Mouse (Mus musculus) kidney, postnatal 0 days (tissue): ENCODE data around the gene Babam1. TPM values are rescaled to one million over a fixed set of nuclear protein-coding genes. Genes with fewer than 3 reads are reported as not detected.
"Not testable (repeated sequence)": the region's sequence is repeated elsewhere in the genome, so short reads cannot be mapped to it uniquely, and the experiment has no call there.

Experiments used
- ATAC-seq: fragments of 200-750 bp; cut with Nextera tagmentation; replicated peaks from 2 replicates; pipeline ENCODE4 v1.8.0; 2017; ENCODE audit warnings: low read depth, moderate number of reproducible peaks, moderate TSS enrichment, moderate library complexity; ENCODE audit not compliant: low FRiP score
- DNase-seq: peaks from one replicate; pipeline ENCODE4 v3.0.0-alpha.2; 2016; ENCODE audit warnings: low spot score
- H3K27ac ChIP-seq: fragments of 300-500 bp; sonication (generic); 2 replicates; pipeline ENCODE4 v1.5.1; 2014; ENCODE audit warnings: mild to moderate bottlenecking
- H3K27me3 ChIP-seq: fragments of 300-500 bp; sonication (generic); 2 replicates; pipeline ENCODE4 v1.6.1; 2014; ENCODE audit warnings: low read length, mixed read lengths; ENCODE audit not compliant: insufficient read depth
- H3K36me3 ChIP-seq: fragments of 300-500 bp; sonication (generic); 2 replicates; pipeline ENCODE4 v1.6.1; 2014; ENCODE audit warnings: low read length, mixed read lengths; ENCODE audit not compliant: insufficient read depth
- H3K4me1 ChIP-seq: fragments of 300-500 bp; sonication (generic); replicated peaks from 2 replicates; pipeline ENCODE4 v1.6.1; 2014; ENCODE audit warnings: antibody characterized with exemption, low read length, mixed read lengths; ENCODE audit not compliant: insufficient read depth
- H3K4me2 ChIP-seq: fragments of 300-500 bp; sonication (generic); 2 replicates; pipeline ENCODE4 v1.6.1; 2014; ENCODE audit warnings: mild to moderate bottlenecking, low read length, moderate library complexity, mixed read lengths
- H3K4me3 ChIP-seq: fragments of 300-500 bp; sonication (generic); replicated peaks from 2 replicates; pipeline ENCODE4 v1.5.1; 2014; ENCODE audit warnings: low read depth, low read length
- H3K9ac ChIP-seq: fragments of 300-500 bp; sonication (generic); 2 replicates; pipeline ENCODE4 v1.6.1; 2014; ENCODE audit warnings: low read depth, low read length
- H3K9me3 ChIP-seq: fragments of 300-500 bp; sonication (generic); replicated peaks from 2 replicates; pipeline ENCODE4 v1.6.1; 2016; ENCODE audit warnings: low read length, inconsistent platforms, mixed read lengths
- CTCF ChIP-seq: IDR thresholded peaks from 2 replicates; pipeline ENCODE4 v1.5.1; 2016; ENCODE audit warnings: antibody characterized with exemption, low read depth, mild to moderate bottlenecking, moderate library complexity
- WGBS: fragments of 180-500 bp; shearing (Covaris S2); extraction: QIAGEN DNeasy Blood & Tissue Kit; methylation state at CpG from one replicate; pipeline ENCODE4 v1.1.7; 2014; 5-methylcytosine and 5-hydroxymethylcytosine counted together
- polyA plus RNA-seq: library from polyadenylated mRNA; unstranded; fragments of >200 nt; fragmentation: Nextera tagmentation; extraction: Ambion mirVana; gene quantifications from 2 replicates; pipeline ENCODE4 v1.2.1, GENCODE M21; 2015

Babam1 gene
- polyA plus RNA-seq, 1 experiment from 2014 or later = 96.4 TPM

- Histone ChIP-seq H3K9ac (no peak overlapping the region), H3K9me3 (no peaks in the 10 kb centered on the region), H3K4me1 (peaks cover 7% of the 10 kb centered on the region), H3K4me3 (no peak overlapping the region), H3K4me2 (no peak overlapping the region), H3K27ac (no peak overlapping the region), H3K27me3 (no peaks in the 10 kb centered on the region), H3K36me3 (0 out of 2 replicates have a peak, but pooled peaks cover 4% of the 10 kb centered on the region)
- no peak for TF ChIP-seq CTCF
- WGBS = 95% methylated on average over 4 of the region's 4 CpGs
- DNase-seq (no peak), ATAC-seq (no peak)
Measured at GRCm38 (mm10) chr8:71408231-71408630, 11.6 kb downstream of the Babam1 start.

DNA sequence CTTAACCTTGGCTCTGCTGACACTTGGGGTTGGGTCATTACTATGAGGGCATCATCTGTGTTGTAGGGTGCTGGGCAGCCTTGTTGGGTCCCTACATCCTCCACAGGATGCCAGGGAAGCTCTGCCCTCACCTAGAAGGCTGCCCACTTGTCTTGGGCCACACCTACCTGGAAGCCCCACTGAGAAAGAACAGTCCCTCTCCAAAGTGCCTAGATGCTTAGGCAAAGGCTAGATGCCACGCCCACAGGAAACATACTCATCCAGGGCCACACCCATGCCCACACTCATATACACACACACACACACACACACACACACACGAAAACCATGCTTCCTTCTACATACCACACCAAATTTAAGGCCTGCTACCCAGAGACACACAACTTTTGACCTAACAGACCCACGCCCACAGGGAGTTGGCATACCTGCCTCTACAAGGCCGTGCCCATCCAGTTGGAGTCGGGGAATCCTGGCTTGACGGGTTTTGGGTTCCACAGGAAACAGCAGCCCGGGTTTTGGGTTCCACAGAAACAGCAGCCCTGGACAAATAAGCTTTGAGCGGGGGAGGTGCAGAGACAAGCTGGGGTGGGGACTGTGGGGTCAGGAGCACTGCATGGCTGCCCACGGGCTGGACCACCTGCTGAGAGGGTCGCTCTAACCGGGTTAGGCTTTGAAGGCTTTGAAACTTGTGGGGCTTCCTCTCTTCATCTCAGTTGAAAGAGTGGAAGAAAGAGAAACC, 15.0 kb downstream of the Babam1 start:
- no peaks in the 10 kb centered on the region for H3K27me3 ChIP-seq
- 32% methylated on average over 11 of the region's 11 CpGs for WGBS
- H3K9me3 ChIP-seq = no peaks in the 10 kb centered on the region
- H3K27ac ChIP-seq = no peak overlapping the region
- 0 out of 2 replicates have a peak, but pooled peaks cover 4% of the 10 kb centered on the region for H3K36me3 ChIP-seq
- H3K4me3 ChIP-seq = no peak overlapping the region
- H3K4me1 ChIP-seq = no peaks in the 10 kb centered on the region
- no peak for ATAC-seq
- DNase-seq = no peak
- H3K4me2 ChIP-seq = no peak overlapping the region
- no peak for TF ChIP-seq CTCF
- no peak overlapping the region for H3K9ac ChIP-seq

DNA sequence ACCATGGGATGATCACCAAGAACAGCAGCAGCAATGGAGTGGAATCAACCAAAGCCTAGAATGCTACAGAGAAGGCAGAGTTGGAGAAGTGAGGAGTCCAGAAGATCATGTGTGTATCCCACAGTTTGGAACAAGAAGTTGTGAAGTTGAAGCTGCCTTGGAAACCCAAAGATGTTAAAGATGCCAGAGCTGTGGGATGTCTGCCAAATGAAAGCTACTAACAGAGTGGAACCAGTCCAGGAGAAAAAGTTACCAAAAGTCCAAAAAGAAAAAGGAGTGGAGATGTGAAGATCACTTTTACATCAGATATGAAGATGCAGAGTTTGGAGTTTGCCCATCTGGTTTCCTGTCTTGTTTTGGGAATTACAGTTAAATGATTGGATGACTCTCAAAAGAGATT, 25.5 kb downstream of the Babam1 start:
- no peak for DNase-seq
- H3K4me2 ChIP-seq = no peak overlapping the region
- H3K27me3 ChIP-seq = no peaks in the 10 kb centered on the region
- no peaks in the 10 kb centered on the region for H3K4me1 ChIP-seq
- TF ChIP-seq CTCF = no peak
- no peaks in the 10 kb centered on the region for H3K36me3 ChIP-seq
- no peak for ATAC-seq
- H3K9me3 ChIP-seq = no peaks in the 10 kb centered on the region
- no peak overlapping the region for H3K4me3 ChIP-seq
- H3K9ac ChIP-seq = no peak overlapping the region
- H3K27ac ChIP-seq = no peak overlapping the region

DNA sequence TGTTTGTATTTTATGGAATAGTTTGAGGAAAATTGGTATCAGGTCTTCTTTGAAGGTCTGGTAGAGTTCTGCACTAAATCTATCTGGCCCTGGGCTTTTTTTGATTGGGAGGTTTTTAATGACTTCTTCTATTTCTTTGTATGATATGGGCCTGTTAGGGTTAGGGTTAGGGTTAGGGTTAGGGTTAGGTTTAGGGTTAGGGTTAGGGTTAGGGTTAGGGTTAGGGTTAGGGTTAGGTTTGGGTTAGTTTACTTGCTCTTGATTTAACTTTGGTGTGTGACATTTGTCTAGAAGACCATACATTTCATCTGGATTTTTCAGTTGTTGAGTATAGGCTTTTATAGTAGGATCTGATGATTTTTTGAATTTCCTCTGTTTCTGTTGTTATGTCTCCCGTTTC, 36.3 kb downstream of the Babam1 start:
- H3K4me3 ChIP-seq, H3K27me3 ChIP-seq, H3K9ac ChIP-seq, ATAC-seq, H3K27ac ChIP-seq, DNase-seq, H3K36me3 ChIP-seq, H3K4me2 ChIP-seq, H3K9me3 ChIP-seq, H3K4me1 ChIP-seq: not testable (repeated sequence)
- 73% methylated on average over 1 of the region's 1 CpGs for whole genome bisulfite sequencing

GRCm38 (mm10) chr8:71437041-71437440, 40.4 kb downstream of the Babam1 start:
- Histone ChIP-seq H3K9me3 (0 out of 2 replicates have a peak, but pooled peaks cover 4% of the 10 kb centered on the region), H3K27ac (no peak overlapping the region), H3K9ac (no peak overlapping the region), H3K36me3 (no peaks in the 10 kb centered on the region), H3K27me3 (no peaks in the 10 kb centered on the region), H3K4me1 (no peaks in the 10 kb centered on the region), H3K4me2 (no peak overlapping the region), H3K4me3 (no peak overlapping the region)
- ATAC-seq = no peak
- 59% methylated on average over 3 of the region's 3 CpGs for WGBS
- no peak for TF ChIP-seq CTCF
- DNase-seq = no peak

- Histone ChIP-seq H3K9me3 (no peaks in the 10 kb centered on the region), H3K4me2 (no peak overlapping the region), H3K9ac (no peak overlapping the region), H3K36me3 (no peaks in the 10 kb centered on the region), H3K27me3 (no peaks in the 10 kb centered on the region), H3K4me3 (no peak overlapping the region), H3K4me1 (no peaks in the 10 kb centered on the region), H3K27ac (no peak overlapping the region)
- peak; percentile 92 for TF ChIP-seq CTCF
- DNase-seq (peak; percentile 94), ATAC-seq (no peak)
- WGBS = 1% methylated on average over 7 of the region's 7 CpGs
Measured at GRCm38 (mm10) chr8:71441404-71441803, 44.7 kb downstream of the Babam1 start.

- Histone ChIP-seq H3K4me2 (no peak overlapping the region), H3K27me3 (no peaks in the 10 kb centered on the region), H3K4me3 (no peak overlapping the region), H3K36me3 (no peaks in the 10 kb centered on the region), H3K4me1 (no peaks in the 10 kb centered on the region), H3K9ac (no peak overlapping the region), H3K27ac (no peak overlapping the region), H3K9me3 (no peaks in the 10 kb centered on the region)
- DNase-seq (no peak), ATAC-seq (no peak)
- 76% methylated on average over 7 of the region's 7 CpGs for WGBS
- TF ChIP-seq CTCF = no peak
Measured at GRCm38 (mm10) chr8:71445096-71445495, 48.4 kb downstream of the Babam1 start.
